Mouse (Mus musculus) forebrain, embryonic 15.5 days (tissue): ENCODE measurements at regions not wholly inside any gene's neighbourhood (a gene's known extent, or its start where the extent isn't known, plus 50 kb on each side); places are given as distances from the start of the nearest gene placed in this dataset.

Experiments used
- ATAC-seq: fragments of 200-750 bp; cut with Nextera tagmentation; replicated peaks from 2 replicates; pipeline ENCODE4 v1.8.0; 2017; ENCODE audit warnings: mild to moderate bottlenecking, moderate TSS enrichment, moderate library complexity
- H3K27ac ChIP-seq: fragments of 300-500 bp; sonication (generic); replicated peaks from 2 replicates; pipeline ENCODE4 v1.5.1; 2015; ENCODE audit warnings: mild to moderate bottlenecking, inconsistent platforms
- H3K27me3 ChIP-seq: fragments of 300-500 bp; sonication (generic); 2 replicates; pipeline ENCODE4 v1.6.1; 2015; ENCODE audit warnings: inconsistent platforms
- H3K36me3 ChIP-seq: fragments of 300-500 bp; sonication (generic); 2 replicates; pipeline ENCODE4 v1.6.1; 2015; ENCODE audit warnings: mild to moderate bottlenecking, inconsistent platforms
- H3K4me1 ChIP-seq: fragments of 300-500 bp; sonication (generic); 2 replicates; pipeline ENCODE4 v1.6.1; 2015; ENCODE audit warnings: inconsistent platforms
- H3K4me2 ChIP-seq: fragments of 300-500 bp; sonication (generic); replicated peaks from 2 replicates; pipeline ENCODE4 v1.6.1; 2015; ENCODE audit warnings: mild to moderate bottlenecking, inconsistent platforms
- H3K4me3 ChIP-seq: fragments of 300-500 bp; sonication (generic); 2 replicates; pipeline ENCODE4 v1.5.1; 2015; ENCODE audit warnings: mild to moderate bottlenecking, inconsistent platforms
- H3K9ac ChIP-seq: fragments of 300-500 bp; sonication (generic); replicated peaks from 2 replicates; pipeline ENCODE4 v1.6.1; 2015; ENCODE audit warnings: mild to moderate bottlenecking, inconsistent platforms
- H3K9me3 ChIP-seq: fragments of 300-500 bp; sonication (generic); 2 replicates; pipeline ENCODE4 v1.6.1; 2016; ENCODE audit warnings: inconsistent platforms
- WGBS: fragments of 180-500 bp; shearing (Covaris S2); methylation state at CpG from one replicate; pipeline ENCODE4 v1.1.7; 2015; ENCODE audit warnings: mixed read lengths; 5-methylcytosine and 5-hydroxymethylcytosine counted together

- no peak for ATAC-seq
- Histone ChIP-seq H3K9ac (no peak overlapping the region), H3K27ac (no peak overlapping the region), H3K4me3 (no peak overlapping the region), H3K4me1 (peaks cover 8% of the 10 kb centered on the region), H3K27me3 (no peaks in the 10 kb centered on the region), H3K36me3 (no peaks in the 10 kb centered on the region), H3K9me3 (no peaks in the 10 kb centered on the region), H3K4me2 (no peak overlapping the region)
- WGBS = 90% methylated on average over 9 of the region's 9 CpGs
These were observed 103.7 kb upstream of the Npas2 start for GRCm38 (mm10) chr1:39089875-39090274.

GRCm38 (mm10) chr1:39091121-39091520 lies 102.4 kb upstream of the Npas2 start:
- no peak overlapping the region for H3K27ac ChIP-seq
- H3K9me3 ChIP-seq = no peaks in the 10 kb centered on the region
- H3K4me3 ChIP-seq = no peak overlapping the region
- ATAC-seq = no peak
- no peaks in the 10 kb centered on the region for H3K36me3 ChIP-seq
- no peak overlapping the region for H3K9ac ChIP-seq
- H3K4me1 ChIP-seq = peaks cover 6% of the 10 kb centered on the region
- WGBS = 95% methylated on average over 8 of the region's 8 CpGs
- H3K4me2 ChIP-seq = no peak overlapping the region
- H3K27me3 ChIP-seq = no peaks in the 10 kb centered on the region

- no peak for ATAC-seq
- H3K4me2 ChIP-seq = no peak overlapping the region
- H3K9ac ChIP-seq = no peak overlapping the region
- 89% methylated on average over 3 of the region's 3 CpGs for WGBS
- H3K4me3 ChIP-seq = no peak overlapping the region
- H3K4me1 ChIP-seq = peaks cover 1% of the 10 kb centered on the region
- H3K9me3 ChIP-seq = no peaks in the 10 kb centered on the region
- H3K27me3 ChIP-seq = no peaks in the 10 kb centered on the region
- H3K27ac ChIP-seq = no peak overlapping the region
- no peaks in the 10 kb centered on the region for H3K36me3 ChIP-seq
These were observed 101.9 kb upstream of the Npas2 start for GRCm38 (mm10) chr1:39091638-39092037.

- no peak overlapping the region for H3K9ac ChIP-seq
- 77% methylated on average over 4 of the region's 4 CpGs for WGBS
- ATAC-seq = peak; percentile 53
- H3K36me3 ChIP-seq = no peaks in the 10 kb centered on the region
- no peak overlapping the region for H3K4me3 ChIP-seq
- H3K27me3 ChIP-seq = no peaks in the 10 kb centered on the region
- H3K9me3 ChIP-seq = no peaks in the 10 kb centered on the region
- no peaks in the 10 kb centered on the region for H3K4me1 ChIP-seq
- no peak overlapping the region for H3K4me2 ChIP-seq
- no peak overlapping the region for H3K27ac ChIP-seq
These were observed 100.2 kb upstream of the Npas2 start for GRCm38 (mm10) chr1:39093291-39093690.

GRCm38 (mm10) chr1:39094001-39094400 lies 99.5 kb upstream of the Npas2 start:
- H3K27ac ChIP-seq = no peak overlapping the region
- WGBS = 95% methylated on average over 8 of the region's 8 CpGs
- no peak for ATAC-seq

GRCm38 (mm10) chr1:39095901-39096300 lies 97.6 kb upstream of the Npas2 start:
- no peak overlapping the region for H3K4me2 ChIP-seq
- no peaks in the 10 kb centered on the region for H3K9me3 ChIP-seq
- H3K27ac ChIP-seq = no peak overlapping the region
- H3K4me3 ChIP-seq = no peak overlapping the region
- H3K27me3 ChIP-seq = no peaks in the 10 kb centered on the region
- H3K9ac ChIP-seq = no peak overlapping the region
- no peaks in the 10 kb centered on the region for H3K4me1 ChIP-seq
- 94% methylated on average over 8 of the region's 8 CpGs for WGBS
- no peak for ATAC-seq
- no peaks in the 10 kb centered on the region for H3K36me3 ChIP-seq

More at GRCm38 (mm10) chr1:39094001-39094400, 99.5 kb upstream of the Npas2 start:
- Histone ChIP-seq H3K9ac (no peak overlapping the region), H3K27me3 (no peaks in the 10 kb centered on the region), H3K36me3 (no peaks in the 10 kb centered on the region), H3K4me1 (no peaks in the 10 kb centered on the region), H3K4me2 (no peak overlapping the region), H3K4me3 (no peak overlapping the region), H3K9me3 (no peaks in the 10 kb centered on the region)

GRCm38 (mm10) chr1:39096726-39097125 lies 96.8 kb upstream of the Npas2 start:
- Histone ChIP-seq H3K36me3 (no peaks in the 10 kb centered on the region), H3K9ac (no peak overlapping the region), H3K4me1 (no peaks in the 10 kb centered on the region), H3K4me2 (no peak overlapping the region), H3K27ac (no peak overlapping the region), H3K4me3 (no peak overlapping the region), H3K27me3 (no peaks in the 10 kb centered on the region), H3K9me3 (no peaks in the 10 kb centered on the region)
- no peak for ATAC-seq
- WGBS = 83% methylated on average over 3 of the region's 3 CpGs

GRCm38 (mm10) chr1:39097499-39097898 lies 96.0 kb upstream of the Npas2 start:
- H3K4me2 ChIP-seq = no peak overlapping the region
- WGBS = 84% methylated on average over 10 of the region's 10 CpGs
- no peaks in the 10 kb centered on the region for H3K27me3 ChIP-seq
- H3K4me1 ChIP-seq = no peaks in the 10 kb centered on the region
- H3K9ac ChIP-seq = no peak overlapping the region
- no peak for ATAC-seq
- no peak overlapping the region for H3K27ac ChIP-seq
- no peak overlapping the region for H3K4me3 ChIP-seq
- no peaks in the 10 kb centered on the region for H3K36me3 ChIP-seq
- no peaks in the 10 kb centered on the region for H3K9me3 ChIP-seq

- H3K9me3 ChIP-seq = no peaks in the 10 kb centered on the region
- H3K4me3 ChIP-seq = no peak overlapping the region
- no peaks in the 10 kb centered on the region for H3K4me1 ChIP-seq
- no peak overlapping the region for H3K27ac ChIP-seq
- ATAC-seq = no peak
- 84% methylated on average over 5 of the region's 5 CpGs for WGBS
- H3K4me2 ChIP-seq = no peak overlapping the region
- no peak overlapping the region for H3K9ac ChIP-seq
- no peaks in the 10 kb centered on the region for H3K27me3 ChIP-seq
- no peaks in the 10 kb centered on the region for H3K36me3 ChIP-seq
These were observed 95.4 kb upstream of the Npas2 start for GRCm38 (mm10) chr1:39098154-39098553.

GRCm38 (mm10) chr1:39099246-39099645 lies 94.3 kb upstream of the Npas2 start:
- Histone ChIP-seq H3K4me1 (no peaks in the 10 kb centered on the region), H3K4me2 (no peak overlapping the region), H3K4me3 (no peak overlapping the region), H3K27me3 (no peaks in the 10 kb centered on the region), H3K27ac (no peak overlapping the region), H3K36me3 (no peaks in the 10 kb centered on the region), H3K9ac (no peak overlapping the region), H3K9me3 (no peaks in the 10 kb centered on the region)
- 86% methylated on average over 7 of the region's 7 CpGs for WGBS
- ATAC-seq = no peak

GRCm38 (mm10) chr1:39100492-39100891 lies 93.0 kb upstream of the Npas2 start:
- Histone ChIP-seq H3K36me3 (no peaks in the 10 kb centered on the region), H3K27ac (no peak overlapping the region), H3K4me3 (no peak overlapping the region), H3K9me3 (no peaks in the 10 kb centered on the region), H3K27me3 (no peaks in the 10 kb centered on the region), H3K4me1 (no peaks in the 10 kb centered on the region), H3K9ac (no peak overlapping the region), H3K4me2 (no peak overlapping the region)
- no peak for ATAC-seq

GRCm38 (mm10) chr1:39102126-39102905 lies 91.2 kb upstream of the Npas2 start:
- Histone ChIP-seq H3K4me3 (no peak overlapping the region), H3K9me3 (no peaks in the 10 kb centered on the region), H3K4me1 (no peaks in the 10 kb centered on the region), H3K4me2 (no peak overlapping the region), H3K27me3 (no peaks in the 10 kb centered on the region), H3K36me3 (no peaks in the 10 kb centered on the region), H3K27ac (no peak overlapping the region), H3K9ac (no peak overlapping the region)
- WGBS = 92% methylated on average over 8 of the region's 8 CpGs
- no peak for ATAC-seq
